Mouse (Mus musculus) myocyte (in vitro differentiated cells): ENCODE results near the gene Meaf6. TPM values are rescaled to one million over a fixed set of nuclear protein-coding genes. Genes with fewer than 3 reads are reported as not detected.
A peak's percentile ranks its signal among the peaks of the same experiment; 100 is the strongest.

Source experiments
- H3K27me3 ChIP-seq: one replicate; pipeline ENCODE4 v1.6.1; 2011; ENCODE audit not compliant: control insufficient read depth, insufficient read depth, insufficient read length
- H3K36me3 ChIP-seq: one replicate; pipeline ENCODE4 v1.6.1; 2011; ENCODE audit not compliant: control insufficient read depth, insufficient read depth
- H3K4me2 ChIP-seq: one replicate; pipeline ENCODE4 v1.6.1; 2011; ENCODE audit warnings: low read depth, control low read depth
- H3K4me3 ChIP-seq: one replicate; pipeline ENCODE4 v1.5.1; 2011; ENCODE audit warnings: mild to moderate bottlenecking, control low read depth, moderate library complexity
- H3K79me2 ChIP-seq: one replicate; pipeline ENCODE4 v1.6.1; 2011; ENCODE audit not compliant: control insufficient read depth, insufficient read depth
- H3ac ChIP-seq: one replicate; pipeline ENCODE4 v1.6.1; 2011; ENCODE audit not compliant: control insufficient read depth, insufficient read length
- CEBPB ChIP-seq: IDR thresholded peaks from 2 replicates; pipeline ENCODE4 v1.6.1; 2011; ENCODE audit warnings: mild to moderate bottlenecking, moderate library complexity; ENCODE audit not compliant: poor library complexity, insufficient read depth, severe bottlenecking
- E2F4 ChIP-seq: IDR thresholded peaks from one replicate; pipeline ENCODE4 v1.6.1; 2011; ENCODE audit warnings: mild to moderate bottlenecking, control low read depth, moderate library complexity; ENCODE audit not compliant: insufficient read depth
- MAX ChIP-seq: IDR thresholded peaks from one replicate; pipeline ENCODE4 v1.6.1; 2011; ENCODE audit warnings: low read depth, mild to moderate bottlenecking, control low read depth
- MYOD1 ChIP-seq, 3 experiments: IDR thresholded peaks; one replicate each; pipeline ENCODE4 v1.6.1; 2011; ENCODE audit warnings: control low read depth in 2 of 3, low read depth in 2 of 3, mild to moderate bottlenecking in 2 of 3, moderate library complexity in 1 of 3; ENCODE audit not compliant: insufficient read length in 2 of 3, control insufficient read depth in 1 of 3
- MYOG ChIP-seq, 3 experiments: IDR thresholded peaks; one replicate each; pipeline ENCODE4 v1.6.1; 2011; ENCODE audit warnings: control low read depth in 2 of 3, low read depth in 2 of 3, mild to moderate bottlenecking in 2 of 3; ENCODE audit not compliant: insufficient read length in 2 of 3, control insufficient read depth in 1 of 3, insufficient read depth in 1 of 3
- POLR2A ChIP-seq: IDR thresholded peaks from one replicate; pipeline ENCODE4 v1.6.1; 2011; ENCODE audit warnings: low read depth, mild to moderate bottlenecking, control low read depth, moderate library complexity; ENCODE audit not compliant: insufficient read length
- POLR2AphosphoS2 ChIP-seq: IDR thresholded peaks from one replicate; pipeline ENCODE4 v1.6.1; 2011; ENCODE audit warnings: low read depth, control low read depth; ENCODE audit not compliant: insufficient read length
- REST ChIP-seq: IDR thresholded peaks from one replicate; pipeline ENCODE4 v1.6.1; 2011; ENCODE audit warnings: mild to moderate bottlenecking, control low read depth, moderate library complexity; ENCODE audit not compliant: insufficient read depth, insufficient read length
- SRF ChIP-seq: IDR thresholded peaks from one replicate; pipeline ENCODE4 v1.6.1; 2011; ENCODE audit warnings: low read depth; ENCODE audit not compliant: control insufficient read depth, insufficient read length
- TCF12 ChIP-seq: IDR thresholded peaks from one replicate; pipeline ENCODE4 v1.6.1; 2011; ENCODE audit warnings: mild to moderate bottlenecking, control low read depth; ENCODE audit not compliant: poor library complexity, insufficient read depth, severe bottlenecking
- TCF3 ChIP-seq: IDR thresholded peaks from one replicate; pipeline ENCODE4 v1.6.1; 2011; ENCODE audit warnings: low read depth, control low read depth; ENCODE audit not compliant: insufficient read length
- USF1 ChIP-seq: IDR thresholded peaks from one replicate; pipeline ENCODE4 v1.6.1; 2011; ENCODE audit warnings: low read depth, mild to moderate bottlenecking, control low read depth, moderate library complexity
- polyA plus RNA-seq: library from polyadenylated mRNA; unstranded; fragments of >200 nt; fragmentation: generic; extraction: Trizol; gene quantifications from one replicate; pipeline ENCODE4 v1.2.1, GENCODE M21; 2012; ENCODE audit warnings: missing spikeins

Meaf6 gene
- polyA plus RNA-seq, 1 experiment, result 19.3 TPM

GRCm38 (mm10) chr4:125132394-125132793 lies 47.5 kb downstream of the Meaf6 start:
- H3K79me2 ChIP-seq, result peaks cover 1% of the 10 kb centered on the region
- peak overlapping the region; percentile 66 for H3K4me2 ChIP-seq
- TF ChIP-seq USF1, result no peak
- no peak for TF ChIP-seq MAX
- no peak for TF ChIP-seq CEBPB
- TF ChIP-seq TCF12, result no peak
- TF ChIP-seq MYOD1 (IDR thresholded peaks at IDR 0.05; ENCODE audit: control insufficient read depth in 1 of 3, insufficient read length in 2 of 3, low read depth in 2 of 3), result no peak
- no peak for TF ChIP-seq MYOG (IDR thresholded peaks at IDR 0.05; ENCODE audit: control insufficient read depth in 1 of 3, insufficient read depth in 1 of 3, insufficient read length in 2 of 3, low read depth in 2 of 3)
- no peak for TF ChIP-seq REST
- no peak for TF ChIP-seq POLR2AphosphoS2
- no peak for TF ChIP-seq E2F4
- no peak for TF ChIP-seq SRF
- no peak for TF ChIP-seq POLR2A
- TF ChIP-seq TCF3, result no peak
- H3K27me3 ChIP-seq, result no peaks in the 10 kb centered on the region
- H3K36me3 ChIP-seq, result no peaks in the 10 kb centered on the region
- H3ac ChIP-seq, result no peak overlapping the region
- no peak overlapping the region for H3K4me3 ChIP-seq

GRCm38 (mm10) chr4:125134192-125134591 lies 49.3 kb downstream of the Meaf6 start:
- Histone ChIP-seq H3K4me3 (no peak overlapping the region), H3K4me2 (no peak overlapping the region), H3K27me3 (no peaks in the 10 kb centered on the region), H3K79me2 (no peaks in the 10 kb centered on the region), H3K36me3 (no peaks in the 10 kb centered on the region), H3ac (no peak overlapping the region)
- TF ChIP-seq POLR2A (no peak), MYOG (IDR thresholded peaks at IDR 0.05; ENCODE audit: control insufficient read depth in 1 of 3, insufficient read depth in 1 of 3, insufficient read length in 2 of 3, low read depth in 2 of 3) (no peak), MYOD1 (IDR thresholded peaks at IDR 0.05; ENCODE audit: control insufficient read depth in 1 of 3, insufficient read length in 2 of 3, low read depth in 2 of 3) (no peak), CEBPB (no peak), TCF3 (no peak), TCF12 (no peak), MAX (no peak), SRF (no peak), E2F4 (no peak), REST (no peak), USF1 (no peak), POLR2AphosphoS2 (no peak)

GRCm38 (mm10) chr4:125134631-125135030 lies 49.7 kb downstream of the Meaf6 start:
- no peak overlapping the region for H3ac ChIP-seq
- no peak for TF ChIP-seq REST
- TF ChIP-seq TCF12, result no peak
- no peak for TF ChIP-seq POLR2AphosphoS2
- TF ChIP-seq MYOD1 (IDR thresholded peaks at IDR 0.05; ENCODE audit: control insufficient read depth in 1 of 3, insufficient read length in 2 of 3, low read depth in 2 of 3), result no peak
- TF ChIP-seq POLR2A, result no peak
- TF ChIP-seq USF1, result no peak
- no peak for TF ChIP-seq SRF
- no peak for TF ChIP-seq MYOG (IDR thresholded peaks at IDR 0.05; ENCODE audit: control insufficient read depth in 1 of 3, insufficient read depth in 1 of 3, insufficient read length in 2 of 3, low read depth in 2 of 3)
- no peak for TF ChIP-seq CEBPB
- no peak for TF ChIP-seq E2F4
- no peaks in the 10 kb centered on the region for H3K27me3 ChIP-seq
- no peaks in the 10 kb centered on the region for H3K79me2 ChIP-seq
- no peaks in the 10 kb centered on the region for H3K36me3 ChIP-seq
- H3K4me3 ChIP-seq, result no peak overlapping the region
- H3K4me2 ChIP-seq, result no peak overlapping the region

GRCm38 (mm10) chr4:125135076-125135855 lies 50.3 kb downstream of the Meaf6 start:
- Histone ChIP-seq H3K79me2 (no peaks in the 10 kb centered on the region), H3K4me2 (no peak overlapping the region), H3K27me3 (no peaks in the 10 kb centered on the region), H3K4me3 (no peak overlapping the region), H3ac (no peak overlapping the region), H3K36me3 (no peaks in the 10 kb centered on the region)
- TF ChIP-seq CEBPB, result no peak
- TF ChIP-seq E2F4, result no peak
- no peak for TF ChIP-seq TCF12
- no peak for TF ChIP-seq POLR2A
- no peak for TF ChIP-seq SRF
- no peak for TF ChIP-seq MYOG (IDR thresholded peaks at IDR 0.05; ENCODE audit: control insufficient read depth in 1 of 3, insufficient read depth in 1 of 3, insufficient read length in 2 of 3, low read depth in 2 of 3)
- no peak for TF ChIP-seq TCF3
- no peak for TF ChIP-seq POLR2AphosphoS2
- TF ChIP-seq USF1, result no peak
- no peak for TF ChIP-seq REST
- no peak for TF ChIP-seq MYOD1 (IDR thresholded peaks at IDR 0.05; ENCODE audit: control insufficient read depth in 1 of 3, insufficient read length in 2 of 3, low read depth in 2 of 3)
- no peak for TF ChIP-seq MAX

- Histone ChIP-seq H3K79me2 (no peaks in the 10 kb centered on the region), H3K36me3 (no peaks in the 10 kb centered on the region), H3K4me2 (no peak overlapping the region), H3K27me3 (no peaks in the 10 kb centered on the region), H3ac (no peak overlapping the region), H3K4me3 (no peak overlapping the region)
- TF ChIP-seq E2F4 (no peak), POLR2AphosphoS2 (no peak), TCF3 (no peak)
Measured at GRCm38 (mm10) chr4:125136303-125136888, 51.5 kb downstream of the Meaf6 start.
